Mouse (Mus musculus): Measurements from ENCODE around the gene Tbc1d1. TPM values are rescaled to one million over a fixed set of nuclear protein-coding genes. Genes with fewer than 3 reads are reported as not detected.
A peak's percentile ranks its signal among the peaks of the same experiment; 100 is the strongest.

Tbc1d1 gene
- polyA plus RNA-seq, 1 experiment from 2014 or later: 11.6 TPM

GRCm38 (mm10) chr5:64136325-64136724, 19.8 kb upstream of the Tbc1d1 start:
- H3K4me3 ChIP-seq (ENCODE audit: low read depth, low read length): no peak overlapping the region
- ATAC-seq: no peak
- no peaks in the 10 kb centered on the region for H3K27me3 ChIP-seq (replicated peaks; ENCODE audit: control insufficient read depth, insufficient read depth, low read length)
- DNase-seq (ENCODE audit: low spot score): no peak
- H3K36me3 ChIP-seq (ENCODE audit: control insufficient read depth, insufficient read depth, low read length): no peaks in the 10 kb centered on the region
- WGBS: 83% methylated on average over 5 of the region's 5 CpGs
- no peak overlapping the region for H3K9ac ChIP-seq (ENCODE audit: low read length)
- H3K9me3 ChIP-seq (replicated peaks; ENCODE audit: control insufficient read depth, low read length): no peaks in the 10 kb centered on the region
- H3K4me2 ChIP-seq (ENCODE audit: low read length): no peak overlapping the region
- H3K4me1 ChIP-seq (ENCODE audit: control insufficient read depth, insufficient read depth, low read length): no peaks in the 10 kb centered on the region
- H3K27ac ChIP-seq (ENCODE audit: low read depth, low read length): no peak overlapping the region

DNA sequence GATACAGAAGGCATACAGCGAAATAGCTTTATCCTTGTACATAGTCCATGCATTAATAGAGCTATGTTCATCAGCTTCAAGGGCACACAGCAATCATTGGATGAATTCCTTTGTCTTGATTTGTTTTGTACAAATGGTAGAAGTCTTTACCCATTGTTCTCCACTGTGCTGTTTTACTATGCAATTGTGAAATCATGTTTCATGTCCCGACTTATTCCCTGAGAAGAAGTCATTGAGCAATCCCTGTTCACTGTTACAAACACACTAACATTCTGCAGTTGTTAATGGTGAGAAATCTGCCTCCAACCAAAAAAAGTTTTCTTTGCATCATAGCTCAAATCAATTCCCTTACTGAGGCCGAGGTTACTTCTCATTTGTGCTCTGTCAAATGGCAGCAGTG, 15.9 kb upstream of the Tbc1d1 start:
- H3K27ac ChIP-seq (ENCODE audit: low read depth, low read length): no peak overlapping the region
- no peaks in the 10 kb centered on the region for H3K27me3 ChIP-seq (replicated peaks; ENCODE audit: control insufficient read depth, insufficient read depth, low read length)
- DNase-seq (ENCODE audit: low spot score): no peak
- no peaks in the 10 kb centered on the region for H3K36me3 ChIP-seq (ENCODE audit: control insufficient read depth, insufficient read depth, low read length)
- H3K9me3 ChIP-seq (replicated peaks; ENCODE audit: control insufficient read depth, low read length): no peaks in the 10 kb centered on the region
- no peaks in the 10 kb centered on the region for H3K4me1 ChIP-seq (ENCODE audit: control insufficient read depth, insufficient read depth, low read length)
- no peak overlapping the region for H3K4me2 ChIP-seq (ENCODE audit: low read length)
- no peak overlapping the region for H3K4me3 ChIP-seq (ENCODE audit: low read depth, low read length)
- no peak for ATAC-seq
- H3K9ac ChIP-seq (ENCODE audit: low read length): no peak overlapping the region
- 75% methylated on average over 3 of the region's 3 CpGs for WGBS

DNA sequence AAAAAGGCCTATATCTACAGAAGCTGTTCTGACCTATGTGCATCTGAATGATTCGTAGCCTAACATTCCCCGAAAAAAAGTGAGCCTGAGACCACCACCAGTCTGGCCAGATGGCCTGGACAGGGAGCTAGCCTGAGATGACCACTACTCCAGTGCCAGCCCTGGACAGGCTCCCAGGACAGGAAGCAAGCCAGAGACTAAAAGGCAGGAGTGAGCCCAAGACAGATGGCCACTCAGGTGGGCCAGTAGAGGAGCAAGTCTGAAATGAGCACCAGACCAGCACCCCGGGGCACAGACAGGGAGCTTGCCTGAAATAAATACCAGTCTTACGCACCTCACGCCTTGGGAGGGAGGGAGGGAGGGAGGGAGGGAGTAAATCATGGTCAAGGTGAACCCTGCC, 11.8 kb upstream of the Tbc1d1 start:
- Histone ChIP-seq H3K4me2 (ENCODE audit: low read length) (no peak overlapping the region), H3K9ac (ENCODE audit: low read length) (no peak overlapping the region), H3K4me3 (ENCODE audit: low read depth, low read length) (no peak overlapping the region), H3K36me3 (ENCODE audit: control insufficient read depth, insufficient read depth, low read length) (no peaks in the 10 kb centered on the region), H3K9me3 (replicated peaks; ENCODE audit: control insufficient read depth, low read length) (no peaks in the 10 kb centered on the region), H3K4me1 (ENCODE audit: control insufficient read depth, insufficient read depth, low read length) (no peaks in the 10 kb centered on the region), H3K27me3 (replicated peaks; ENCODE audit: control insufficient read depth, insufficient read depth, low read length) (no peaks in the 10 kb centered on the region), H3K27ac (ENCODE audit: low read depth, low read length) (no peak overlapping the region)
- no peak for DNase-seq (ENCODE audit: low spot score)
- no peak for ATAC-seq
- 76% methylated on average over 5 of the region's 5 CpGs for WGBS

DNA sequence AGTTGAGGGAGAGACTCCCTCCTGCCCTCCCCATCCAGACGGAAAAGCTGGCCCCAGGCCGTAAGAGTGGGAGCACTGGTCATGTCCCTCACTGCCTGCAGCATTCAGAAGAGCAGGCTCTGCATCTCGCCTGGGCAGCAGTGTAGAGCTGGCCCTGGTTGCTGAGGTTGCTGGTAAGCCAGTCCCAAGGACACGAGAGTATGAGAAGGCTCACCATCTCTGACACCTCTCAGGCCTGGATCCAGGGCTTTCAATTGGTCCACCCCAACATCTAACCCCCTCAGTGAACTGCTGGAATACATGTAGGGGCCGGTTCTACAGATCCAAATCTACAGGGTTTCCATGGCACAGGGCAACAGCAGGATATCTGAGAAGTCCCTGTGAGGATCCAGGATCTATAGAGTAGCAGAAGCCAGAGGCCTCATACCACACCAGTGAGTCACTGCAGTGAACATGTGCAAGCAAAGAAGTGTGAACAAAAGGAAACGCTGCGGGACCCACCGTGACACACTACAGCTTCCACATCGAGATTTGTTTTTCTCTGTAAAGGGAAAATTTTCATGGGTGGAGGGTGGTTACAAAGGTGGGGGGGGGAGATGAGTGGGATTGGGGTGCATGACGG, 9.6 kb upstream of the Tbc1d1 start:
- no peaks in the 10 kb centered on the region for H3K27me3 ChIP-seq (replicated peaks; ENCODE audit: control insufficient read depth, insufficient read depth, low read length)
- no peak overlapping the region for H3K4me3 ChIP-seq (ENCODE audit: low read depth, low read length)
- 83% methylated on average over 10 of the region's 10 CpGs for WGBS
- no peaks in the 10 kb centered on the region for H3K4me1 ChIP-seq (ENCODE audit: control insufficient read depth, insufficient read depth, low read length)
- H3K9ac ChIP-seq (ENCODE audit: low read length): no peak overlapping the region
- no peak overlapping the region for H3K4me2 ChIP-seq (ENCODE audit: low read length)
- no peaks in the 10 kb centered on the region for H3K36me3 ChIP-seq (ENCODE audit: control insufficient read depth, insufficient read depth, low read length)
- ATAC-seq: no peak
- no peak for DNase-seq (ENCODE audit: low spot score)
- no peak overlapping the region for H3K27ac ChIP-seq (ENCODE audit: low read depth, low read length)
- H3K9me3 ChIP-seq (replicated peaks; ENCODE audit: control insufficient read depth, low read length): no peaks in the 10 kb centered on the region

GRCm38 (mm10) chr5:64149184-64150127, 6.6 kb upstream of the Tbc1d1 start:
- H3K4me1 ChIP-seq (ENCODE audit: control insufficient read depth, insufficient read depth, low read length): no peaks in the 10 kb centered on the region
- H3K27ac ChIP-seq (ENCODE audit: low read depth, low read length): no peak overlapping the region
- ATAC-seq (no peak), DNase-seq (ENCODE audit: low spot score) (no peak)
- H3K36me3 ChIP-seq (ENCODE audit: control insufficient read depth, insufficient read depth, low read length): no peaks in the 10 kb centered on the region
- no peak overlapping the region for H3K4me2 ChIP-seq (ENCODE audit: low read length)
- no peaks in the 10 kb centered on the region for H3K27me3 ChIP-seq (replicated peaks; ENCODE audit: control insufficient read depth, insufficient read depth, low read length)
- H3K9ac ChIP-seq (ENCODE audit: low read length): no peak overlapping the region
- H3K9me3 ChIP-seq (replicated peaks; ENCODE audit: control insufficient read depth, low read length): no peaks in the 10 kb centered on the region
- no peak overlapping the region for H3K4me3 ChIP-seq (ENCODE audit: low read depth, low read length)
- WGBS: 43% methylated on average over 17 of the region's 17 CpGs

GRCm38 (mm10) chr5:64153319-64153718, 2.8 kb upstream of the Tbc1d1 start:
- H3K27ac ChIP-seq (ENCODE audit: low read depth, low read length): no peak overlapping the region
- peaks cover under 1% of the 10 kb centered on the region for H3K27me3 ChIP-seq (replicated peaks; ENCODE audit: control insufficient read depth, insufficient read depth, low read length)
- no peaks in the 10 kb centered on the region for H3K4me1 ChIP-seq (ENCODE audit: control insufficient read depth, insufficient read depth, low read length)
- H3K9me3 ChIP-seq (replicated peaks; ENCODE audit: control insufficient read depth, low read length): no peaks in the 10 kb centered on the region
- WGBS: 92% methylated on average over 1 of the region's 1 CpGs
- no peak overlapping the region for H3K4me2 ChIP-seq (ENCODE audit: low read length)
- no peak overlapping the region for H3K9ac ChIP-seq (ENCODE audit: low read length)
- DNase-seq (ENCODE audit: low spot score) (no peak), ATAC-seq (no peak)
- H3K36me3 ChIP-seq (ENCODE audit: control insufficient read depth, insufficient read depth, low read length): no peaks in the 10 kb centered on the region
- H3K4me3 ChIP-seq (ENCODE audit: low read depth, low read length): no peak overlapping the region

DNA sequence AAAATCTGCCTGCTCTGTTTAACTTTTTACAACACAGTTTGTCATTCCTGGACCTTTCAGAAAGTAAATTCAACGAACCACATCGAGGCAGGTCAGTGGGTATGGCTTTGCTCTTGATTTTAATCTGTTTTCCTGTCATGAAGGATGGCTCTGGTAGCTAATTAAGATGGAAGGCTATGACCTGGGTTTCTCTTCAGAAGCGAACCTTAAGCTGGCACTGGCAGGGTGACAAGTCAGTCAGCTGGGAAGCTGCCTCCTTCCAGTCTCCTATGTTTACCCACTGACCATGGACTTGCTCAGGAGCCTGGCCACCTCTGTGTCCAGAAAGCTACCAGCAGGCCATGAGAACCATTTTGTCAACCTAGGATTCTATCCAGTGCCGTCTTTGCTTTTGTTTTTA, 474 bp downstream of the Tbc1d1 start:
- Histone ChIP-seq H3K4me3 (ENCODE audit: low read depth, low read length) (no peak overlapping the region), H3K9ac (ENCODE audit: low read length) (no peak overlapping the region), H3K27me3 (replicated peaks; ENCODE audit: control insufficient read depth, insufficient read depth, low read length) (peaks cover 6% of the 10 kb centered on the region), H3K27ac (ENCODE audit: low read depth, low read length) (no peak overlapping the region), H3K36me3 (ENCODE audit: control insufficient read depth, insufficient read depth, low read length) (no peaks in the 10 kb centered on the region), H3K4me1 (ENCODE audit: control insufficient read depth, insufficient read depth, low read length) (peaks cover 5% of the 10 kb centered on the region; the same call in 1 of the 2 replicates), H3K9me3 (replicated peaks; ENCODE audit: control insufficient read depth, low read length) (no peaks in the 10 kb centered on the region), H3K4me2 (ENCODE audit: low read length) (no peak overlapping the region)
- DNase-seq (ENCODE audit: low spot score) (no peak), ATAC-seq (no peak)
- 58% methylated on average over 4 of the region's 4 CpGs for WGBS

DNA sequence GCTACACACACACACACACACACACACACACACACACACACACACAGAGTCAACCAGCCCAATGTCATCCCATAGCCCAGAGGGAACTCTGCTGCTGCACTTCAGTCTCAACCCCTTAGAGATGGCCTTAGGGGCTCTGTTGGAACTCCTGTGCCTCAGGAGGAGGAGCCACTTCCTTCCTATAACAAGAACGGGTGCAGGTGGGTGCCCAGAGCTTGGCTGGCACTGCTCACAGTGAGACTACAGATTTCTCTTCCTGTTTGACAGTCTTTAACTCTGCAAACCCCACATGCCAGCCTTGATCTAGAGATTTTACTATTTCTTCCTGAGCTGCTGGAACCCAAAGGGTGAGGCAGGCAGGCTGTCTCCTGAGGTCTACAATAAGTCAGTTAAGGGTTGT, 1.8 kb downstream of the Tbc1d1 start:
- H3K4me1 ChIP-seq (ENCODE audit: control insufficient read depth, insufficient read depth, low read length): peaks cover 5% of the 10 kb centered on the region; the same call in 1 of the 2 replicates
- no peak overlapping the region for H3K27ac ChIP-seq (ENCODE audit: low read depth, low read length)
- H3K27me3 ChIP-seq (replicated peaks; ENCODE audit: control insufficient read depth, insufficient read depth, low read length): peaks cover 6% of the 10 kb centered on the region
- DNase-seq (ENCODE audit: low spot score) (no peak), ATAC-seq (no peak)
- H3K4me2 ChIP-seq (ENCODE audit: low read length): no peak overlapping the region
- WGBS: 44% methylated on average over 1 of the region's 1 CpGs
- no peaks in the 10 kb centered on the region for H3K9me3 ChIP-seq (replicated peaks; ENCODE audit: control insufficient read depth, low read length)
- H3K36me3 ChIP-seq (ENCODE audit: control insufficient read depth, insufficient read depth, low read length): no peaks in the 10 kb centered on the region
- H3K9ac ChIP-seq (ENCODE audit: low read length): no peak overlapping the region
- H3K4me3 ChIP-seq (ENCODE audit: low read depth, low read length): no peak overlapping the region

- ATAC-seq (no peak), DNase-seq (ENCODE audit: low spot score) (no peak)
- Histone ChIP-seq H3K9ac (ENCODE audit: low read length) (no peak overlapping the region), H3K4me3 (ENCODE audit: low read depth, low read length) (no peak overlapping the region), H3K9me3 (replicated peaks; ENCODE audit: control insufficient read depth, low read length) (no peaks in the 10 kb centered on the region), H3K27me3 (replicated peaks; ENCODE audit: control insufficient read depth, insufficient read depth, low read length) (peaks cover 6% of the 10 kb centered on the region), H3K4me2 (ENCODE audit: low read length) (peak overlapping the region; percentile 100), H3K27ac (ENCODE audit: low read depth, low read length) (no peak overlapping the region), H3K4me1 (ENCODE audit: control insufficient read depth, insufficient read depth, low read length) (peaks cover 5% of the 10 kb centered on the region; the same call in 1 of the 2 replicates), H3K36me3 (ENCODE audit: control insufficient read depth, insufficient read depth, low read length) (no peaks in the 10 kb centered on the region)
- 52% methylated on average over 4 of the region's 4 CpGs for WGBS
Measured at GRCm38 (mm10) chr5:64158501-64158900, 2.4 kb downstream of the Tbc1d1 start.
